Mouse (Mus musculus): ENCODE data around the gene Atn1.

Gene Atn1

GRCm38 (mm10) chr6:124711824-124712782 is 44.2 kb downstream of the Atn1 start, which contains the start of the genes Emg1 and Phb2:
Gene Emg1 (minus strand): TSS chr6:124712178.
Gene Phb2 (plus strand): TSS chr6:124712336.
- DNase-seq (ENCODE audit: low read depth, low spot score) = peak; percentile 99

GRCm38 (mm10) chr6:124708289-124708889 is 47.9 kb downstream of the Atn1 start:
- DNase-seq (ENCODE audit: low read depth, low spot score) = no peak

GRCm38 (mm10) chr6:124706061-124706627 is 50.2 kb downstream of the Atn1 start:
- no peak for DNase-seq (ENCODE audit: low read depth, low spot score)

DNA sequence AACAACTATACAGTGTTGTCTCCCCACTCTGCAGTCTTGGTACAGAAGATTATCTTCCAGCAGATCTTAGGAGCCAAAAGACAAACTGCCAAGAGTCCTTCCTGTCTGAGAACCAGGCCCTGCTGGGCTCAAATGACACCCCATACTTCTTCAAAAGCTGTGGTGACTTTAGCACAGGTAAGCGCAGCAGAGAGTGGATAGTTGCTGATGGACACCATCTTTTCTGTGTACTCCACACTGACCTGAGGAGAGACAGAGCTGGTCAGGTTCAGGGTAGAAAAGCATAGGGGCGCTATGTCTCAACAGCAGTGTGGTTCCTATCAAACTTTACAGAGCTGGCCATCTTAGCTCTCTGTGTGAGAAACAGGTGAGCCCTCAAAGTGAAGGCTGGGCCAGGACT is 51.9 kb downstream of the Atn1 start:
- no peak for DNase-seq (ENCODE audit: low read depth, low spot score)

DNA sequence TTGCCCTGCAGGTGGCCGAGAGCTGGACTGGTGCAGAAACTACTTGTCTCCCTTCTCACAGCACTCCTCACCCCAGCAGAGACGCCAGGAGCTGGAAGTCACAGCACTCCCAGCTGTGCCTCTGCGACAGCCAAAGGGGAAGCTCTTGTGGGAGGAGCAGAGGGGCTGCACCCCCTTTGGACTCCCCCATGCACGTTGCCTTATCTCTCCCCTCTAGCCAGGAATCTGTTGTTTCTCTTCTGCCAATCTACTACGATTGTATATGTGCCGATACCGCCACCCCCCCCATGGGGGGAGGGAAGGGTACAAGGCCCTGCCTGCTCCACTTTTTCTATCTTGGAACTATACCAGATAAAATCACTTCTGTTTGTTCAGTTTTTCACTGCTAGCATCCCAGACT is 52.5 kb downstream of the Atn1 start:
- no peak for DNase-seq (ENCODE audit: low read depth, low spot score)

DNA sequence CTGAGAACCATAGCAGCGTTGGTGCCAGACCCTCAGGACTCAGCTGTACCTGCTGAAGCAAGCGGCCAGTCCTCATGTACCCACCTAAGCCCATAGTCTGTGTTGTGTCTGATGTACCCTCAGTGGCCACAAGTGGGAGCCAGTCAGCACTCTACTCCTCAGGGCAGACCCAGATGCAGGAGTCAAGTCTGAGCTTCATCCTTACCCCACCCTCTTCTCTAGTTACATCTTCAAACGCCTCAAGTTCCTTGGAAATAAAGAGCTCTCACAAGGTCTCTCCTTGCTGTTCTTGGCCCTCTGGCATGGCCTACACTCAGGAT is 53.6 kb downstream of the Atn1 start:
- DNase-seq (ENCODE audit: low read depth, low spot score) = peak; percentile 91

GRCm38 (mm10) chr6:124702102-124702783 is 54.1 kb downstream of the Atn1 start:
- peak; percentile 48 for DNase-seq (ENCODE audit: low read depth, low spot score)

- DNase-seq (ENCODE audit: low read depth, low spot score) = no peak
Observed at GRCm38 (mm10) chr6:124701338-124701737, 55.0 kb downstream of the Atn1 start.

DNA sequence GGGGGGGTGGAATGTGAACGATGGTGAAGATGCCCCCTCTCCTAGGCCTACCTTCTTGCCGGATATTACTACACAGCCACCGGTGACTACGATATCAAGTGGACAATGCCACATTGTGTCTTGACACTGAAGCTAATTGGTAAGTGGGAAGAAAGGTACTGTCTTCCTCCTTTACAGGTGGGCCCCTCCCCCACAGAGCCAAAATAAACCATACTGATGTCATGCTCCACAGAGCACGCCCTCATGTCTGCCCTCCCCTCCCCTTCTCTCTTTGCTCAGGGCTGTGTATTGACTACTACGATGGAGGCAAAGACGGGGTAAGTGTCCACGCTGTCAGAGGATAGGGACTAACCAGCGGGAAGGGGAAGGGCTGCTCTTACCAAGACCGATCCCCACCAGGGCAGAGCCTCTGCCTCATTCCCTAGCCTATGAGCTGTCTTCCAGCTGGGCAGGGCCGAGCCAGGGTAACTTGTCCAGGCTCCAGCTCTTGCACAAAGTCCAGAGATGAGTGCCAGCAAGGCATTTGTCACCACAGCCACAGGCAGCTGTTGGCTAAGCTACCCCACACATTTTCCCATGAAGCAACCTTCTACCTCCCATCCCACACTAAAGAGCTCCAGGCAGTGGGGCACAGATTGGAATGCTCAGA is 56.2 kb downstream of the Atn1 start:
- no peak for DNase-seq (ENCODE audit: low read depth, low spot score)

DNA sequence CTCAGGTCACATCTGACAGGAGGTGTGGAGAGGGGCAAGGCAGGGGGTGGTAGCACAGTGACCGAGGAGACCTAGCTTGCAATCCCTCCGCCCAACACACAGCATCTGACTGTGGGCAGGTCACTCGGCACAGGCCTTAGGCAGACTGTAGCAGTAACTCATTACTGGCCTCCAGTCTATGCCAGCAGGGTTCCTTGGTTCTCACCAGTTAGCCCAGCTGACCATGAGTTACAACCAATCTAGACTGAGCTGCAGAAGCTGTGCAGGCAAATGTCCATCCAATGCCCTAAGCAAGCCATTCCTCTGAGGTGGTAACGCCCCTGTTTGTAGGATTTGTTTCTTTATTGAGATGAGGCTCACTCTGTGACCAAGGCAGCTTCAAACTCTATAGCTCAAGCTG is 57.0 kb downstream of the Atn1 start:
- no peak for DNase-seq (ENCODE audit: low read depth, low spot score)

GRCm38 (mm10) chr6:124698751-124699150 is 57.6 kb downstream of the Atn1 start:
- DNase-seq (ENCODE audit: low read depth, low spot score) = no peak

DNA sequence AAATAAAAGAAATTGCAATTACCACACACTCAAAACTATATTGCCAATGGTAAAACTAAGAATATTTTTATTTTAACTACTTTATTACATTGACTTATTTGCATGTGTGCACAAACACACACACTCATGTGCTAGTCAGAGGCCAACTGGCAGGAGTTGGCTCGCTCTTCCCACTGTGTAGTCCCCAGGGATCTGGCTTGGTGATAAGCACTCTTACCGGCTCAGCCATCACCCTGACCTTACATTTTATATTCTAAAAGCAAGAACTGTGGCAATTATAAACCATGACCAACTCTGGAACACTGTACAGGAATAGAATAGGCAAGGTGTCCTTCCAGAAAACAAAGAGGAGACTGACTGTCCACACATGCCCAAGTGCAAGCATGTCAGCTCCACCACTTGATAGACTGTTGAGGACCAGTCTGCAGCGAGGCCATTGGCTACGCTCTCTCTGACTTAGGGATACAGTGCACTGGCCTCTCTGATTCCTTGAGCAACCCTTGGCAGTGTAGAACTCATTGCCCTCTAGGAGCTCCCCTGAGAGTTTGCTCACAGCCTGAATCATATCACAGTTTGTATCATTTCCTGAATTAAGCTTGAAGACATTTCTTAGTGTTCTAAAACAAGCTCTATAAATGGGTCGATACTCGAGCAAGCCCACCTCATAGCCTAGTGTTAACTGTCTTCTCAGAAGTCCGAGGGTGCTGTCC is 59.7 kb downstream of the Atn1 start:
- DNase-seq (ENCODE audit: low read depth, low spot score) = no peak

DNA sequence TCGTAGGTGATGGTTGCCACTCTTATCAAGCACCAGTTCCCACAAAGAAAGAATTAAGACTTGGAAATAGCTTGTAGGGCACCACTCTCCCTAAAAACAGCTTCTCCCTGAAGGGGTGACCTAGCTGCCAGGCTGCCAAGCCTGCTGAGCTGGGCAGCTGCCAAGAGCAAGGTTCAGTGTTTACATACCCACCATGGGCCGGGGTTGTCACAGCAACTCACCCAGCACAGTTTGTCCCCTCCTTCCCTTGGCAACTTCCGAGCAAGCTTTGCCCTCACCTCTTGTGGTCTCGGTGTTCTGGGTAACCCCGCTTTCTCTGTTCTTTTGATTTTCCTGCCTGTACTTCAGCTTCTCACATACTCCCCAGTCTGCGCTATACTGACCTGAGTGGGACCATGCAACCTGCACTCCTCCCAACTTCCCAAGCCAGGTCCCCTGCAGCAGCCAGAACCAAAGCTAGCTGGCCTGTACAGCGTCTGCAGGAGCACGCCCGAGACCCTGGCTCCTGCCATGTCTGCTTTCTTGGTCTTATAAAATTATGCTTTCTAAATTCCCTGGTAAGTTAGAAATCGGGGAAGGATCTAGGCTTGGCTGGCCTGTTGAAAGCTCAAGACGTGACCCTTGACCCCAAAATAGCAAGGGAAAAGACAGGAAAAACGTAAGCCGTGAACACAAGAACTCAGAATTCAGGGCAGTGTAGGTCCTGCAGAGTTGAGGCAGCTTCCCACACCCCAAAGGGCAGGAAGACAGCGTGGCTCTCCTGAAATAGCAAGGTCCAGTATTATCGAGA is 62.0 kb downstream of the Atn1 start:
- no peak for DNase-seq (ENCODE audit: low read depth, low spot score)

DNA sequence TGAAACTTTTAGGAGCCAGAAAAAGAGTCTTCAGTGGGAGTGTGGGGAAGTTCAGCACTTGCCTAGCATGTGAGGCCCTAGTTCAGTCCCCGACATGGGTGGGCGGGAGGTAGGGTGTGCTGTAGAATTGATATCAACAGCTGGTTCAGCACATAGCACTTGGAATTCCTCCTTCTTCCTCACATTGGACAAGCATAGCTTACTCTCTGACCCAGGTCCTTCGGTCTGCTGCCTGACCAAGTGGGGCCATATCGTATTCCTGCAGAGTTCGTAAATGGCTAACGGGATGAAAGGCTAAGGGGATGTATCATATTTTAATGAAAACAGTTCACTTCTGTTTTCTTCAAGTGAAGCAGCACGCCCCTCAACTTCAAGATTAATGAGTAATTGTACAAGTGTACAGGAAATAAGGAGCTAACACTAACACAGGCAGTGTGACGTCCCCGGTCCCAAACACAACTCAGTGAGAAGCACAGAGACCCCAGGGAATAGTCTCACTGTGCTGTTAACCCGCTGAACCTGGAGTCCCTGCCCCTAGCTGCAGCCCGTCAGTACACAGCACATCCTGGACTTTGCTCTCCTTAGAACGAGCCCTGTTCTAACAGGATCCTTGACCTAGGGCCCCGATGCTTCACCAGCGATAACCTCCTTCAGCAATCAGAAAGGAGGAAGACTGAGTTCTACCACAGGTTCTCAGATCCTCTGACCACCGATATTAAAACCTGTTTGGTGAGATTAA is 62.9 kb downstream of the Atn1 start:
- no peak for DNase-seq (ENCODE audit: low read depth, low spot score)

Data from R1 (cell line).